Mouse (Mus musculus): ENCODE data around the gene Myh3.

Gene Myh3

GRCm38 (mm10) chr11:67110168-67110948 lies 32.3 kb downstream of the Myh3 start:
- peak; percentile 83 to 85 for DNase-seq

DNA sequence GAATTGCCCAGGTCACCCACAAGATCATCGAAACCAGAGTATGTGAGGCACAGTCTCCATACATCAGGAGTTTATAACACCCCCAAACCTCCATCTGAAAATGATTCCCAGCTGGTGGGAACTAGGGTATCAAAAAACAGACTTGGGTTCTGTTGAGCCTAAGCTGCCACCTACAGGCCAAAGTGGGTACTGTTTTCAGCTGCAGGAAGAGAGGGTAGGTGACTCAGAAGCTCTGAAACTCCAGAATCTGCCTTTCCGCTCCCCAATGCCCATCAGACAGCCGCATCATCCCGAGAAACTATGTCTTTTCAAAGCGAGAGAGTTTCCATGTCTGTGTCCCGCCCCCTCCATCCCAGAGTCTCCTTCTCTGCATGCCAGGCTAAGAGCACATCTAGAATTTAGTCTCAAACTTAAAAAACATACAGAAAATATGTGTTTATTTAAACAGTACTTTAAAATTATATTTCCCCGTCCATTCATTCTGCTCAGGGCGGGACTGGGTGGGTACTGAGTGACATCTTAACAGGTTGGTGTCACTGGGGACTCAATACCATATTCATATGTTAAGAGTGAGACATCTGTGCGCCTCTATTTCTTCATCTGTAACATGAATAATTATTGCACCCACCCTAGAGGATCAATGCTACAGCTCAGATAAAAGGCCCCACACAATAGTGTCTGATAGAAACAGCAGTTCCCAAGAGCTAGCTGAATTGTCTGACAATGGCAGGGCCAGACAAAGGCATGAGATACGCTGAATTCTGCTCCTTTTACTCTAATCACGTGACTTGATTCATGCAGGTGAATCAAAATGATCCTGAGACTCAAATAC lies 34.1 kb downstream of the Myh3 start:
- peak; percentile 85 to 87 for DNase-seq

GRCm38 (mm10) chr11:67112851-67113202 lies 34.7 kb downstream of the Myh3 start:
- peak; percentile 81 to 84 for DNase-seq

GRCm38 (mm10) chr11:67113381-67113780 lies 35.3 kb downstream of the Myh3 start:
- DNase-seq, result no peak

DNA sequence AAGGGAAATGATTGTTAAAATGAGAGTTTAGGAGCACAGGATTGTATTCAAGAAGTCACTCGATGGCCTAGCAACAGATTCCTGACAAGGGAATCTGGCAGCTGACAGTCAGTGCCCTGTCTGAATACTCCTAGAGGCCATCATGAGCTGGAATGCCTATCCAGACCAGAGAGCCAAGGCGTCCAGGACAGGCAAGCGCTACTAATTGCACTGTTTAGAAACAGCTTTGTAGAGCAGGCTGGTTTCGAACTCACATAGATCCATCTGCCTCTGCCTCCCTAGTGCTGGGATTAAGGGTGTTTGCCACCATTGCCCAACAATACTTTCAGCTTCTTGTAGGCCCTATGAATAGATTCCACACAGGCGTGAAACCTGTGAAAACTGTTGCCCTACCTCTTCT lies 36.2 kb downstream of the Myh3 start:
- no peak for DNase-seq

DNA sequence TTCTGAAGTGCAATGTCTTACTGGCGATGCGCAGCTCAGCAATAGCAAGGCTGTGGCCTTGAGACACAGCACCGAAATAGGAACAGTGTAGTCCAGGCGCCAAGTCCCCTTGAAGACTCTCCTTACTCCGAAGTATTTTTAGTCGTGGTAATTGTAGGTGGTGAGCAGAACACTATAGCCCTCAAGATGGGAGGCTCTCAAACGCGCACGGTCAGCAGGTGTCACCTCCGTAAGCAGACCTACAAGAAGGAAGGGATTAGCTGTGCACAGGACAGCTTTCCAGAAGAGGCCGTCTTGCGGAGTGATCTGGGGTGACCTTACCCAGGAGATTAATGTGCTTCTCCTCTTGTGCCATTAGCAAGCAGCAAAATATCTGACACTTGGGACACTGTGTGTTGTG lies 36.8 kb downstream of the Myh3 start:
- DNase-seq, result no peak

DNA sequence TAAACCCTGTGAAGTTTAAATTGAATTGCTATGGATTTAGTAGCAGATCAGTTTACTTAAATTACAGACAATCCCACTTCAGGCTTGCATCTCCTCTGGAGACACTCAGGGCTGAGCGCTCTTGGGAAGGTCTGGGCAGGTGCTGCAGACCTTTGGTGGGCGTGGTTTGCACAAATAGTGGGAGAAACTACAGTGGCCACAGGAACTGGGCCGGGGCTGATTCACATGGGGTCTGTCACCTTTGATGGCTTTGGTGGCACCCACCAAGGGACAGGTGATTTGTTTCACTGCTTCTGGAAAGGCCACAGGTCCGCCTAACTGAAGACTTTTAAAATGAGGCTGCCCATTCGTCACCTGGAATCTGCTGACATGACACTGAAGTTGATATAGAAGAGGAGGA lies 38.6 kb downstream of the Myh3 start:
- DNase-seq, result no peak

GRCm38 (mm10) chr11:67119539-67120070 lies 41.5 kb downstream of the Myh3 start:
- no peak for DNase-seq

DNA sequence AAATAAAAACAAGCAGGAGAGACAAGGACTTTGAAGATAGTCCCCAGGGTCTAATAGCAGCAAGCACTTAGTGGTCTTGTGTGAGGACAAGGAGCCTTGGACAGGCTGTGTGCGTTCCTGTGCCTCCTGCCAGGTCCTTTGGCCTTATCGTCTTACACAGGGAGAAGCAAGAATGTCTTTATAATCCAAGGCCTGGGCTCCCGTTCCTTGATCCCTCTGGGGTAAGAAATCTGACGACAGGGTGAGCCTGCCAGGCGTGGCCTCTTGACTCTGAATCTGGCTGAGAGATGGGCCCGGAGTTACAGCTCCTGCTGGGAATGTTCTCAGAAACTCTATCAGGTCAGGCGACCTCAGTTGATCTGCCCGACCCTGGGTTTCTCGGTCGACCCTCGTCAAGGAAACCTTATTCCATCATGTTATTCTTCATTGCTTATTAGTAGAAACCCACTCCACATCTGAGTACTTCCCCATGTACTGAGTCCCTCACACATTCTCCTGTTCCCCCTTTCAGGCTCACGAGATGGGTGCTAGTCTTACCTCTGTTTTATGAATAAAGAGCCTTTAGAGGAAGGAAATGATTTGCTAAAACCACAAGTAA lies 42.7 kb downstream of the Myh3 start:
- DNase-seq, result no peak

- no peak for DNase-seq
Observed at GRCm38 (mm10) chr11:67124943-67125342, 46.8 kb downstream of the Myh3 start.

- DNase-seq, result no peak
Observed at GRCm38 (mm10) chr11:67125361-67125760, 47.3 kb downstream of the Myh3 start.

DNA sequence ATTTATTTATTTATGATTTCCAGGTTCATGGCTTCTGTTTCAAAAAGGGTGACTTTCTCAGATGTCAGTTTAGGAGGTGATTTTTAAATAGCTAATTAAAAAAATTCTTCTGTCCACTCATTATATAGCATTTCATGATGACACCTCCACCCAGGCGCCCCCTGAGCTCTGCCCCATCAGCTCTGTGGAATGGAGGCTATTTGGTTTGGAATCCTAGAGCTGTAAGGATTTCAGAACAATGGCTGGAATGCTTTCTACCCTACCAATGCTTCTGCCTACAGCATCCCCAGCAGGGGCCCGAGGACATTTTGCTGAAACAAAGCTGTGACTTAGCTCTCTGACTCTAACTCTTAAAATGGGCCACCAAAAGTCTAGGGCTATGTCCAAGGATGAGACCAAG lies 55.4 kb downstream of the Myh3 start:
- no peak for DNase-seq

DNA sequence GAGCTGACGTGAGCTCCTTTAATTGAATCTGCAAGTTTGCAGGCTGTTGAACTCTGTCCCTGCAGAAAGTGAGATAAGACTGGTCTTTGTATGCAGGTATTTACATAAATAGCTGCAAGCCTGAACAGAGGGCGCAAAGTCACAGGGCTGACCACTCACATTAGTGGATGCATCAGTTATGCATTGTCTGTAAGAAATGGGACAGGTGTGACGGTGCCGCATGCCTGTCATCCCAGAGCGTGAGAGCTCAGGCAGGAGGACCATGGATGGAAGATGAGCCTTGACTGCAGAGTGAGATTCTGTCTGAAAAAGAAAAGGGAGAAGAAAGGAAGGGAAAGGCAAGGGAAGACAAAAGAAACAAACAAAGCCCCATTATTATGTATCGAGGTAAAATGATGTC lies 56.6 kb downstream of the Myh3 start:
- no peak for DNase-seq

DNA sequence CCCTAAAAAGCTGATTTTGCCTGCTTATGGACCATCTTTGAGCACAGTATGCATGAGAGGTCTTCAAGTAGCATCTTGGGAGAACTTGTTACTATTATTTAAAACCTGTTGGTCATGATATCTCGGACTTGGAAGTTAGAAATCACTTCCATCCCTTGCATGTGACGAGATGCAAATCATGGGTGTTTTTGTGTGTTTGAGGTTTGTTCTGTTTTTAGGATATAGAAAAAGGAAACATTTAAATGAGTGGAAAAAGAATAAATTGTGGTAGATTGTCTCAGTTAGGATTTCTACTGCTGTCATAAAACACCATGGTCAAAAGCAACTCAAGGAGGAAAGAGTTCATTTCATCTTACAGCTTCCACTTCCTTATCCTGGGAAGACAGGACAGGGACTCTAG lies 57.4 kb downstream of the Myh3 start:
- DNase-seq, result no peak

DNA sequence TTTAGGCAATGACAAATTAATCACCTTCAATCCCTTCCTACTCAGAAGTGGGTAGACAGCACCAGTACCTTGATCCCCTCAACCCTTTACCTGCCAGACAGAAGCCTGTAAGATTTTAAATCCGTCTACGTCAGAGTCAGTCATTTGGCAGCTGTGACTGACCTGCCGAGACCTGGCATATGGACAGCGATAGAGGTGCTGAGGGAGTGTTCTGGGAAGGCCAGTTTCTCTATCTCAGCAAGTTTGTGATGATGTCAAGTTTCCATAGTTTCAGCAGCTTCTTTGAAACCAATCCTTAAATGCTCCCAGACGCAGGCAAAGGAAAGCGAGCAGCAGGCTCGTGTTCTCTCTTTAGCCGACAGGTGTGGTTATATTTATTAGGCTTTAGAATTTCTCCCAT lies 61.5 kb downstream of the Myh3 start:
- no peak for DNase-seq

DNA sequence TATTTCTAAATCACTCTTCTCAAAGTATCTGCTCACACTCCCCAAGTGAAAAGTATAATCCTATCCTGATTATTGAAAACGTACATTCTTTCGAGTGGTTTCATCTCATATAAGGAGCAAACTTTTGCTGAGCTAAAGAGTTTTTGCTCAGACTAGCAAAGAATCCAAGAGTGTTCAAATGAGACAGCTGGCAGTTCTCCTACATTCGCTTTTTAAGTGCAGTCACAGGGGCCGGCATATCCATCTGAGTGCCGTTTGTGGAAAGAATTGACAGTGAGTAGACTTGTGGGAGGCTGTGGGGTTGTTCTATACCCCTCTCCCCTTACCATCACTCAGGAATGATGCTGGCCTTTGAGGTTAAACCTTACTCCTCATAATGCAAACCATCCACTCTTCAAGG lies 62.1 kb downstream of the Myh3 start:
- no peak for DNase-seq

DNA sequence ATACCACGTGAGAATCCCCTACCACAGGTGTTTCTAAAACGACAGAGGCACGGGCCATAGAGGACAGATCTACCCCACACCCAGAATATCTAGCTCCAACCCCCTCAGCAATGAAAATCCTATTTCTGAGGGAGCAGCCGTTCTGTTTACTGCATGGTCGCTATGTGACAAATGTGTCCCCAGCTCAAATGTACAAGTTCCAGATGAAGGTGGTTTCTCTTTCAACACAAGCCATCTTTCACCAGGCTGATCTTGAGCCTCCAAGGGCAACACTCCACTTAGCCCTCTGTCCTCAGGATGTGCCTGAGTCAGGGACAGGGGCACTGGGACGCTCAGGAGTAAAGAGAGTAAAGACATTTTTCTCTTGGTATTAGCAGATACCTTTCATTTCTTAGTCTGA lies 62.9 kb downstream of the Myh3 start:
- DNase-seq, result no peak

GRCm38 (mm10) chr11:67142047-67142446 lies 63.9 kb downstream of the Myh3 start:
- DNase-seq, result no peak

GRCm38 (mm10) chr11:67143065-67143464 lies 65.0 kb downstream of the Myh3 start:
- no peak for DNase-seq

- DNase-seq, result no peak
Observed at GRCm38 (mm10) chr11:67143863-67144498, 65.9 kb downstream of the Myh3 start.

- DNase-seq, result no peak
Observed at GRCm38 (mm10) chr11:67144559-67145265, 66.6 kb downstream of the Myh3 start.
